Mouse (Mus musculus): ENCODE measurements around the gene Itm2b.

- TF ChIP-seq CTCF (IDR thresholded peaks at IDR 0.05): no peak
- TF ChIP-seq POLR2A (IDR thresholded peaks at IDR 0.05; ENCODE audit: insufficient read depth, low read depth, low read length): no peak
- no peak for TF ChIP-seq EP300 (IDR thresholded peaks at IDR 0.05; ENCODE audit: insufficient read depth, low read depth, low read length)
Measured at GRCm38 (mm10) chr14:73336316-73337080, 48.6 kb downstream of the Itm2b start.

All from heart, adult 2 months (tissue).